Mouse (Mus musculus) megakaryocyte progenitor cell, adult 5-6 weeks (primary cell): ENCODE results near the gene Fstl3. TPM values are rescaled to one million over a fixed set of nuclear protein-coding genes. Genes with fewer than 3 reads are reported as not detected.

ENCODE experiments used
- ATAC-seq: replicated peaks from 2 replicates; pipeline ENCODE4 v1.8.0; 2016; ENCODE audit warnings: mild to moderate bottlenecking, moderate TSS enrichment, inconsistent platforms; ENCODE audit not compliant: poor library complexity
- total RNA-seq, 2 experiments: library from RNA; stranded (forward) in 1 of 2; stranded (reverse) in 1 of 2; fragments of 157-497, 149-512 nt in 1 of 2; fragments of 200-1000 nt in 1 of 2; gene quantifications; 2 replicates each; pipeline versions ENCODE4 v1.2.3 to v1.2.4; 2015 to 2017

Gene Fstl3
- total RNA-seq, 2 experiments from 2014 or later = 1.3 to 2.7 TPM

- no peak for ATAC-seq
Observed at GRCm38 (mm10) chr10:79783920-79784800, 7.1 kb downstream of the Fstl3 start.

GRCm38 (mm10) chr10:79788386-79789158 lies 11.5 kb downstream of the Fstl3 start:
- peak; percentile 57 for ATAC-seq

GRCm38 (mm10) chr10:79789581-79789980 lies 12.5 kb downstream of the Fstl3 start:
- no peak for ATAC-seq

- no peak; the same call in 1 of the 2 replicates for ATAC-seq
Observed at GRCm38 (mm10) chr10:79790861-79791260, 13.8 kb downstream of the Fstl3 start, which contains the start of gene Prss57. Prss57 (minus strand) TSS chr10:79790961.

GRCm38 (mm10) chr10:79792339-79793040 lies 15.4 kb downstream of the Fstl3 start:
- ATAC-seq = no peak

- ATAC-seq = peak; percentile 54
Observed at GRCm38 (mm10) chr10:79793051-79793737, 16.1 kb downstream of the Fstl3 start, which contains the start of gene Palm. Palm (plus strand) TSS chr10:79793572.

- ATAC-seq = peak; percentile 1; the same call in 1 of the 2 replicates
Observed at GRCm38 (mm10) chr10:79793738-79794490, 16.8 kb downstream of the Fstl3 start.

GRCm38 (mm10) chr10:79794491-79794931 lies 17.4 kb downstream of the Fstl3 start:
- no peak for ATAC-seq

- no peak for ATAC-seq
Observed at GRCm38 (mm10) chr10:79795905-79796304, 18.8 kb downstream of the Fstl3 start.

GRCm38 (mm10) chr10:79797326-79797725 lies 20.3 kb downstream of the Fstl3 start:
- peak; percentile 22 for ATAC-seq

- ATAC-seq = peak; percentile 79
Observed at GRCm38 (mm10) chr10:79798289-79798928, 21.3 kb downstream of the Fstl3 start.

- ATAC-seq = no peak
Observed at GRCm38 (mm10) chr10:79800508-79800907, 23.4 kb downstream of the Fstl3 start.

GRCm38 (mm10) chr10:79801837-79802236 lies 24.8 kb downstream of the Fstl3 start:
- ATAC-seq = no peak

- ATAC-seq = 0 out of 2 replicates have a peak, but pooled peaks have one; percentile 18
Observed at GRCm38 (mm10) chr10:79802331-79802971, 25.4 kb downstream of the Fstl3 start.

GRCm38 (mm10) chr10:79803716-79804323 lies 26.7 kb downstream of the Fstl3 start:
- ATAC-seq = no peak

GRCm38 (mm10) chr10:79805636-79806035 lies 28.6 kb downstream of the Fstl3 start:
- no peak for ATAC-seq

- no peak for ATAC-seq
Observed at GRCm38 (mm10) chr10:79806331-79806730, 29.3 kb downstream of the Fstl3 start.

- ATAC-seq = peak; percentile 51
Observed at GRCm38 (mm10) chr10:79806972-79807371, 29.9 kb downstream of the Fstl3 start.
